Mouse (Mus musculus) spleen, postnatal 14 days (tissue): ENCODE measurements around the gene Rbm6.

Source experiments
- DNase-seq, 2 experiments: peaks; one replicate each; pipeline ENCODE4 v3.0.0; 2021 to 2022; ENCODE audit warnings: low spot score in 2 of 2

Rbm6 gene

GRCm38 (mm10) chr9:107750378-107750777 lies 122.7 kb downstream of the Rbm6 start:
- DNase-seq: no peak

DNA sequence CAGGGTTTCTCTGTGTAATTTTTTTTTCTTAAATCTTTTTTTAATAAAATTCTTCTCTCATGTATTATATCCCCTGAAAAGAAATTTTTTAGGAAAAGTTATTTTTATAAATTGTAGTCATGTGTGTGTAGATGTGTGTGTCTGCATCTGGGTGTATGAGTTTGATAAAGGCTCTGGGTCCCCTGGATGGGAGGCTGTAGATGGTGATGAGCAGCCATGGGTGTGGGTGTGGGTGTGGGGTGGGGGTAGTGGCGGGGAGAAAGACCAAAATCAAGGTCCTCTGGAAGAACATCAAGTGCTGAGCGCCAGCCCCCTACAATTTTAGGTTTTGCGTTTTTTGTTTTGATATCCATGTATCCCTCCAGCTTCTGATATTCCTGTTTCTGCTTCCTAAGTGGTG lies 125.0 kb downstream of the Rbm6 start:
- DNase-seq: no peak

GRCm38 (mm10) chr9:107747310-107747709 lies 125.7 kb downstream of the Rbm6 start:
- no peak for DNase-seq

DNA sequence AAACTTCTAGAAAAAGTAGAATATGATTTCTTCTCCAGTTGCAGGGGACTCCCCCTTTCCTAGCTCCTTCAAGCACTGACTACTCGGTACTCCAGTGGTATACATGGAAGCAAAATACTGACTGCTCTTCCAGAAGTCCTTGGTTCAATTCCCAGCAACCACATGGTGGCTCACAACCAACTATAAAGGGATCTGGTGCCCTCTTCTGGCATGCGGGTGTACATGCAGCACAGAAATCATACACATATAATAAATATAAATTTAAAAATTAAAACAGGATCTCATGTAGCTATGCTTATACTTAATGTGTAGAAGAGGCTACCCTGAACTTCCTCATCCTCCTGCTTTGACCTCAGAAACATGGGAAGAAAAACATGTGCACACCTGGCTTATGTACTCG lies 126.4 kb downstream of the Rbm6 start:
- no peak for DNase-seq

GRCm38 (mm10) chr9:107744061-107744460 lies 129.0 kb downstream of the Rbm6 start:
- no peak for DNase-seq

GRCm38 (mm10) chr9:107738841-107739202 lies 134.2 kb downstream of the Rbm6 start:
- peak in 1 of 2 experiments; percentile 14 for DNase-seq

GRCm38 (mm10) chr9:107738020-107738840 lies 134.8 kb downstream of the Rbm6 start:
- peak; percentile 67 to 80 for DNase-seq

DNA sequence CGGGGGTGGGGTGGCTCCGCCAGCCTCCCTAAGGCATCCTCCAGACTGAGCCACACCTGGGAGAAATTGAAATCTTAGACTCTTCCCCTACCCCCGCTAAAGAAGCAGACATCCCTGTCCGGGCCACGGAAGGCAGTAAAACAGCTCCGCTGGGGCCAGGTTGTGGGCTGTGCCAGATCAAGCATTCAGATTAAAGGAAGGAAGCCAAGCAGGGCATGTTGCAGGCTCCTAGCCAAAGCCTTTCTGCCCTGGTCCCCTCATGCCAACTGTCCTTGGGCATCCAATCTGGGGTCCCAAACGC lies 136.9 kb downstream of the Rbm6 start:
- DNase-seq: no peak

- no peak for DNase-seq
These were observed 137.5 kb downstream of the Rbm6 start for GRCm38 (mm10) chr9:107735356-107736184.

DNA sequence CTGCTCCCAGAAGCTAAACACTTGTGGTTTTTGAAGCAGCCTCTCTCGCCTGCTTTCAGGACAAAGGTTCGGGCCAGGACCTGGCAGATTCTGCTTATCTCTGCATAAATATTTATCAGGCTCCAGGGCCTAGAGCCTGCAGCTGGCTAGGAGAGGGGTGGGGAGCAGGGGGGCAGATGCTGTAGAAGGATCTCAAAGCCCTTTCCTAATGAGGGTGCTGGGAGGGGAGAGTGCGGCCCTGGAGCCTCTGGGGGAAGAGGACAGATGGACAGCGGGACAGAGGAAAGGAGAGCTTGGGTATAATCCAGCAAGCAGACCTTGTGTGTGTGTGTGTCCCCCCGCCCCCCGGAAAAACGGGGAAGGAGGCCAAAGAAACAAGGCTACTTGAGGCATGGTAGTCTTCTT lies 138.5 kb downstream of the Rbm6 start:
- no peak for DNase-seq

- DNase-seq: no peak
These were observed 143.3 kb downstream of the Rbm6 start for GRCm38 (mm10) chr9:107729709-107730108.

GRCm38 (mm10) chr9:107728919-107729670 lies 143.9 kb downstream of the Rbm6 start:
- DNase-seq: no peak

DNA sequence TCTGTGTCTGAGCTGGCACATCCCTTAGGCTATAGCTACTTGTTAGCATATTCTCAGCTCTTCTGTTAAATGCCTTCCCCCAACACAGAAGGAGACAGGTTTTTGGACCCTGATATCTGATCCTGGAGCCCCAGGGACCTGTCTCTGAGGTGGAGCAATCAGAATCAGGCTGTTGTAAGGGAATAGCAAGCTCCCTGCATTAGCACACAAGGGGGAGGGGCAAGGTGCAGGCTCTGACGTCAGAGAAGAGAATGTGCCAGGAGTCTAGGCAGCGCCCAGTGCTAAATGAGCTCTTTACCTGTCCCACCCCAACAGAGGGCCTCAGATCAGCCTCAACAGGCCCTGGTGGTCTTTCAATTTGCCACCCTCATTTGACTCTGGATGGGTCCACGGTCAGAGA lies 146.0 kb downstream of the Rbm6 start:
- DNase-seq: no peak

DNA sequence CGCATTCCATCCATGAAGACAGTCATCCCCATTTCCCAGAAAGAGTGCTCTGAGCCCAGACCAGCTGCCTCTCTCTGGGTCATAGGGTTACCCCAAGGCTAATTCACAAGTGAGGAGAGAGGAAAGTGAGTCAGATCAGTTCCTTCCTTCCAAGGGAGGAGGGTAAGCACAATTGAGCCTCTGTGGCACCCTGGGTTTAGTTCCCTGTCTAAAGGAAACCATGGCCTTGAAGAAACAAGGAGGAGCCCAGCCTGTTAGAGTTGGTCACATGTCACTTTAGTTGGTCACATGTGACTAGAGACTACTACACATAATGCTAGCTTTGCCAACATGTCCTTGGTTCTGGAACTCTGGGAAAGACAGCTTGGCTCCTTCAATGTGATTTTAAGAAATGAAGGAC lies 148.2 kb downstream of the Rbm6 start:
- no peak for DNase-seq

DNA sequence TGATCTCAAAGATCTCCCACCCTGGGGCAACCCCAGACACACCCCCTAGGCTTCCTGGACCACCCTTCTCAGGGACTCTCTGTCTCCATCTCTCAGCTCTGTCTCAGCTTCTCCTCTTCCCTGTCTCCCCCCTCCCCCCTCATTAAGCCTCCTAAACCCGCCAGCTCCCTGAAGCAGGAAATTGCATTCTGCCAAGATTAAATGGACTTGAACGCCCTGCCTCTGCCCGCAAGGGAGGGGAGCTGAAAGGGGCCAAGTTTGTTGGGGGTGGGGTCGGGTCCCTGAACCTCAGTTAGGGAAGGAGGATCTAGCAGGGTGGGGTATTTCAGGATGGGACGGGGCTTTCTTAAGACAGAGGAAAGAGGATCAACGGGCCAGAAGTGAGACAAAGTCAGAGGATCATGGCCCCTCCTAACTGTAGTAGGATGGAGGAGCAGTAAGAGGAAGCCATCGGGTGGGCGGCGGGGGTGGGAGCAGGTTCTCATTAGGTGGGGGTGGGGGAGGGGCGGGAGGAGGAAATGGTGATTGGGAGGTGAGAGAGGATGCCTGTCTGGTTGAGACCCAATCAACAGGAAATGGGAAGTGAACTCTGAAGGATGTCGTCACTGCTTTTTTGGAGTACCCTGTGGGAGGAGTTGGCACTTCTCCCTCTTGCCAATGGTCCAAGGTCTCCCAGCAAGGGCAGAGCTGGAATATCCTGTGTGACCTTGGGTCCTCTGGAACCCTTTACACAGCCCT lies 149.1 kb downstream of the Rbm6 start:
- no peak for DNase-seq
